Mouse (Mus musculus) stomach, postnatal 0 days (tissue): Measurements from ENCODE around the gene Gm20605.

Experiments used
- CTCF ChIP-seq: IDR thresholded peaks from 2 replicates; pipeline ENCODE4 v1.5.1; 2016; ENCODE audit warnings: antibody characterized with exemption, low read depth, mild to moderate bottlenecking, moderate library complexity
- EP300 ChIP-seq: optimal IDR thresholded peaks from 2 replicates; pipeline ENCODE3; 2016; ENCODE audit warnings: antibody characterized with exemption

DNA sequence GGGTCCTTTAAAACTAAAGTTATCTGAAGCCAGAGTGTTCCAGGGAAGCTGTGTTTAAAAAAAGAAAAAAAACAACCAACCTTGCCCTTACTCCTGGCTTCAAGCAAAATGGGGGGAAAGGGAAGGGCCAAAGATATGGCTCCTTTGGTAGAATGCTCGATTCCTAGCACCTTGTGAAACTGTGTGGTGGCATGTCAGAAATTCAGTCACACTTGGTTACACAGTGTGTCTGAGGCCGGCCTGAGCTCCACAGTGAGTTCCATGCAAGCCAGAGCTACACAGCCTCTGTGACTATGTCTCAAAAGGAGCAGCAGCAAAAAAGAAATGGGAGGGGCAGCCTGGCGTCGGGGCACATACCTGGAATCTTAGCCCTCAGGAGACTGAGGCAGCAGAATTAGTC lies 20.3 kb downstream of the Gm20605 start:
- no peak for TF ChIP-seq CTCF
- TF ChIP-seq EP300: no peak
